Mouse (Mus musculus) intestine, embryonic 14.5 days (tissue): ENCODE results near the gene Hacd1. TPM values are rescaled to one million over a fixed set of nuclear protein-coding genes. Genes with fewer than 3 reads are reported as not detected.

Experiments used
- ATAC-seq: fragments of 200-750 bp; cut with Nextera tagmentation; replicated peaks from 2 replicates; pipeline ENCODE4 v1.8.0; 2017; ENCODE audit warnings: low read depth, moderate number of reproducible peaks, moderate TSS enrichment, moderate library complexity; ENCODE audit not compliant: low FRiP score, low TSS enrichment
- DNase-seq: peaks from one replicate; pipeline ENCODE4 v3.0.0-alpha.2; 2018; ENCODE audit warnings: low spot score
- H3K27ac ChIP-seq: fragments of 300-500 bp; sonication (generic); 2 replicates; pipeline ENCODE4 v1.5.1; 2014; ENCODE audit warnings: low read depth, mild to moderate bottlenecking, control low read depth
- H3K27me3 ChIP-seq: fragments of 300-500 bp; sonication (generic); replicated peaks from 2 replicates; pipeline ENCODE4 v1.6.1; 2014; ENCODE audit warnings: low read length, control low read depth; ENCODE audit not compliant: control insufficient read depth, insufficient read depth
- H3K36me3 ChIP-seq: fragments of 300-500 bp; sonication (generic); 2 replicates; pipeline ENCODE4 v1.6.1; 2014; ENCODE audit warnings: low read length, control low read depth; ENCODE audit not compliant: control insufficient read depth, insufficient read depth
- H3K4me1 ChIP-seq: fragments of 300-500 bp; sonication (generic); replicated peaks from 2 replicates; pipeline ENCODE4 v1.6.1; 2014; ENCODE audit warnings: low read length, control low read depth, mixed read lengths; ENCODE audit not compliant: control insufficient read depth, insufficient read depth
- H3K4me2 ChIP-seq: fragments of 300-500 bp; sonication (generic); 2 replicates; pipeline ENCODE4 v1.6.1; 2014; ENCODE audit warnings: low read length
- H3K4me3 ChIP-seq: fragments of 300-500 bp; sonication (generic); 2 replicates; pipeline ENCODE4 v1.5.1; 2014; ENCODE audit warnings: low read depth, low read length, control low read depth, mixed read lengths
- H3K9ac ChIP-seq: fragments of 300-500 bp; sonication (generic); 2 replicates; pipeline ENCODE4 v1.6.1; 2014; ENCODE audit warnings: mild to moderate bottlenecking, low read length
- H3K9me3 ChIP-seq: fragments of 300-500 bp; sonication (generic); 2 replicates; pipeline ENCODE4 v1.6.1; 2016; ENCODE audit warnings: low read length, control low read depth; ENCODE audit not compliant: control insufficient read depth
- WGBS: fragments of 180-500 bp; shearing (Covaris S2); extraction: QIAGEN DNeasy Blood & Tissue Kit; methylation state at CpG from one replicate; pipeline ENCODE4 v1.1.7; 2014; 5-methylcytosine and 5-hydroxymethylcytosine counted together
- polyA plus RNA-seq: library from polyadenylated mRNA; unstranded; fragments of >200 nt; fragmentation: Nextera tagmentation; extraction: Ambion mirVana; gene quantifications from 2 replicates; pipeline ENCODE4 v1.2.1, GENCODE M21; 2014

Hacd1 gene
- polyA plus RNA-seq, 1 experiment from 2014 or later: 135 TPM

GRCm38 (mm10) chr2:14048381-14048780, 7.6 kb downstream of the Hacd1 start:
- Histone ChIP-seq H3K27ac (no peak overlapping the region), H3K9ac (no peak overlapping the region), H3K4me3 (no peak overlapping the region), H3K9me3 (no peaks in the 10 kb centered on the region), H3K27me3 (no peaks in the 10 kb centered on the region), H3K4me1 (no peaks in the 10 kb centered on the region), H3K4me2 (no peak overlapping the region), H3K36me3 (no peaks in the 10 kb centered on the region)
- peak; percentile 77 for DNase-seq
- peak; percentile 68; the same call in 1 of the 2 replicates for ATAC-seq

DNA sequence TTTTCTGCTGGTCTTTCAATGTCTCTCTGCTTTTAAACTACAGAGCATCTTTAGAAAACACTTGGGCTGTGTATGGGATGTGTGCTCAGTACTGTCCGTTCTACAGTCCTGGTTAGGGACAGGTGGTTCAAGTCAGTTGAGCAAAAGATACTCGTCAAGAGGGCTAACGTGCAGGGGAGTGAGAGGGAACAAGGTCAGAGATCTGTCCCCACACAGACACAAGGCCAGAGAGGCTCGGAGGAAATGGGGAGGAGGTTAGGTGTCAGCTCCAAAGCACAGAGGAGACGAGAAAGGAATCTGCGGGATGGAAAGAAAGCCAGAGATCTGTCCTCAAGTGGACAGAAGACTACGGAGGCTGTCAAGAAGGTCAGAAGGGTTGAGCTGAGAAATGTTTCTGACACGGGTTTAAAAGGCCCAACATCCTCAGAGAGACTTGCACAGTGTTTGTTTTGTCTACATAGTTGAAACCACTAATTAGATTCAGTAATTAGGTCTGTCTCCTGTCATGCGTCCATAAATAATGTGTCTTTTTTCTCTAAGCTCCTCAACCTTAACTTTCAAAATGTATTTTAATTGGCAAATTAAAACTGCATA, 12.3 kb downstream of the Hacd1 start:
- no peak overlapping the region for H3K9ac ChIP-seq
- H3K9me3 ChIP-seq: no peaks in the 10 kb centered on the region
- no peak overlapping the region for H3K4me2 ChIP-seq
- no peaks in the 10 kb centered on the region for H3K4me1 ChIP-seq
- ATAC-seq: no peak
- H3K4me3 ChIP-seq: no peak overlapping the region
- H3K36me3 ChIP-seq: peaks cover 3% of the 10 kb centered on the region; the same call in 1 of the 2 replicates
- no peak overlapping the region for H3K27ac ChIP-seq
- 51% methylated on average over 9 of the region's 9 CpGs for WGBS
- no peak for DNase-seq
- no peaks in the 10 kb centered on the region for H3K27me3 ChIP-seq

DNA sequence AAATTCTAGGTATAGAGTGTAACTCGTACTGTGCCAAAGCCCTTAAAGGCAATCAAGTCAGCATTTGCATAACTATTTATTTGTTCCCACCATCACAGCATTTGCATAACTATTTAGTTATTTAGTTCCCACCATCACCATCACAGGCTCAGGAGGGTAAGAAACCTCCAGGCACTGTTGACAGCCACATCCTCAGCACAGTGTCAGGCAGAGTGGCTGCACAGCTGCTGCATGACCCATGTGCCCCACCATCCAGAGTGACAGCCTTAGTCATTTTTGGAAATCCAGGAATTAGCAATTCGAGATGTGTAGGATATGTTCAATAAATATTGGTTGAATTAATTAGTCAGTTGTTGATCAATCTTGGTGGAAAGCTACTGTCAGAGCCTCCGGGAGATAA, 12.9 kb downstream of the Hacd1 start:
- Histone ChIP-seq H3K4me2 (no peak overlapping the region), H3K9me3 (no peaks in the 10 kb centered on the region), H3K36me3 (peaks cover 3% of the 10 kb centered on the region; the same call in 1 of the 2 replicates), H3K4me3 (no peak overlapping the region), H3K27ac (no peak overlapping the region), H3K9ac (no peak overlapping the region), H3K4me1 (no peaks in the 10 kb centered on the region), H3K27me3 (no peaks in the 10 kb centered on the region)
- DNase-seq: no peak
- WGBS: 81% methylated on average over 3 of the region's 3 CpGs
- no peak for ATAC-seq

- no peaks in the 10 kb centered on the region for H3K27me3 ChIP-seq
These were observed 14.7 kb downstream of the Hacd1 start for GRCm38 (mm10) chr2:14041249-14041648.

GRCm38 (mm10) chr2:14019228-14019627, 36.7 kb downstream of the Hacd1 start:
- Histone ChIP-seq H3K9me3 (no peaks in the 10 kb centered on the region), H3K27ac (no peak overlapping the region), H3K4me3 (no peak overlapping the region), H3K4me1 (no peaks in the 10 kb centered on the region), H3K27me3 (no peaks in the 10 kb centered on the region), H3K4me2 (no peak overlapping the region), H3K36me3 (no peaks in the 10 kb centered on the region), H3K9ac (no peak overlapping the region)
- no peak for DNase-seq
- 97% methylated on average over 1 of the region's 1 CpGs for WGBS
- ATAC-seq: no peak

More at GRCm38 (mm10) chr2:14041249-14041648, 14.7 kb downstream of the Hacd1 start:
- 94% methylated on average over 2 of the region's 2 CpGs for WGBS
- Histone ChIP-seq H3K9me3 (no peaks in the 10 kb centered on the region), H3K9ac (no peak overlapping the region), H3K36me3 (peaks cover 3% of the 10 kb centered on the region; the same call in 1 of the 2 replicates), H3K27ac (no peak overlapping the region), H3K4me2 (no peak overlapping the region), H3K4me1 (no peaks in the 10 kb centered on the region), H3K4me3 (no peak overlapping the region)
- no peak for ATAC-seq
- no peak for DNase-seq

DNA sequence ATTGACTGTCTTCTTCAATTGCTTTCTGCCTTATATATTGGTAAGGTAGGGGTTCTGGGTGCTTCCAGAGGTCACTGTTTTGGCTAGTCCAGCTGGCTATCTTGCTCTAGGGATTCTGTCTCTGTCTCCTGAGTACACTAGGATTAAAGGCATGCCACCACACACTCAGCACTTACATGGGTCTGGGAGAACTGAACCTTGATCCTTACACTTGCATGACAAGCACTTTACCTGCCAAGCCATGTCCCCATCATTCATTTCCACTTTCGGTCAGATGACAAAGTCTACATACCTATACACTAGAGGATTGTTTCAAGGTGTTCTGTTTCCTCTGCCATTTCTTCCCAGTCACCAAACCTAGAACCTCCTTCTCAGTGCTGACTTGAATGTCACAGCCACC, 50.8 kb downstream of the Hacd1 start:
- H3K4me1 ChIP-seq: no peaks in the 10 kb centered on the region
- WGBS: 89% methylated on average over 1 of the region's 1 CpGs
- H3K9ac ChIP-seq: no peak overlapping the region
- no peaks in the 10 kb centered on the region for H3K27me3 ChIP-seq
- no peak overlapping the region for H3K4me2 ChIP-seq
- ATAC-seq: no peak
- DNase-seq: no peak
- H3K36me3 ChIP-seq: no peaks in the 10 kb centered on the region
- H3K27ac ChIP-seq: no peak overlapping the region
- H3K9me3 ChIP-seq: no peaks in the 10 kb centered on the region
- H3K4me3 ChIP-seq: no peak overlapping the region

DNA sequence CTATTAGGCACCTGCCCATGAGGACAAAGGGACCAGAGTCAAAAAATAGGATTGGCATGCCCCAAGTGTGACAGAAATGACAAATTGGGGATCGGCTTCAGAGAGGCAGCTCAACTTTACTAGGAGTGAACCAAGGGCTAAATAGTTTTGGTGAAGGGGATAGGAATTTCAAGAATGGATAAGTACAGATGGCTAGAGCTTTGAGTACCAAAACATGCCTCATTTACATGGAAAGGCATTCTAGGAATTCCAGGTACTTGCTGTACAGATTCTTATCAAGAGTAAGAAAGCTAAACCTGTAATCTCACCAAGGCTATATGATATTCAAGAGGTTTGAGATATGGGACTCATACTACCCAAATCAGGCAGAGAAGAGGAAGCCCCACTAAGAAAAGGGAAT, 95.8 kb downstream of the Hacd1 start:
- H3K27ac ChIP-seq: no peak overlapping the region
- ATAC-seq: no peak

DNA sequence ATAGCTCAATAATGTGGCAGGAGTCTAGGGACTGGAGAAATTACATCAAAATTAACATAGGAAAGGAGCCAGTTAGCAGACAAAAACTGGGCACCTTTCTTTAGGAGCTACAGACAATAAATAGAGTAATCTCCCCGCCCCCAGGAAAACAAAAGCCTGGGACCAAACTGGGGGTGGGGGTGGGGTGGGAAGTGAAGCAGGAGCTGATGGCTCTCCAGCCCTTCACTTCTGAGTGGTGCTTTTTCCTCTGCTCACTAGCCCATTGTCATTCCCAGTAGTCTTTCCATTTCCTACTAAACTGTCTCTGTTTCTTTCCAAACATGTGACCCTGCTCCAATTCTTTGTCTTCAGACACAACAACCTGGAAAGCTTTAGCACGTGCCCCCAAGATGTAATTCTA, 99.5 kb downstream of the Hacd1 start:
- 50% methylated on average over 2 of the region's 2 CpGs for WGBS
- no peak for ATAC-seq
- no peak for DNase-seq
- Histone ChIP-seq H3K27me3 (no peaks in the 10 kb centered on the region), H3K27ac (no peak overlapping the region), H3K4me3 (no peak overlapping the region), H3K9ac (no peak overlapping the region), H3K36me3 (no peaks in the 10 kb centered on the region), H3K9me3 (no peaks in the 10 kb centered on the region), H3K4me2 (no peak overlapping the region), H3K4me1 (no peaks in the 10 kb centered on the region)

More for the DNA sequence above, 95.8 kb downstream of the Hacd1 start:
- WGBS: 89% methylated on average over 1 of the region's 1 CpGs
- no peaks in the 10 kb centered on the region for H3K9me3 ChIP-seq
- no peak for DNase-seq
- H3K4me2 ChIP-seq: no peak overlapping the region
- no peak overlapping the region for H3K9ac ChIP-seq
- H3K36me3 ChIP-seq: no peaks in the 10 kb centered on the region
- H3K4me1 ChIP-seq: no peaks in the 10 kb centered on the region
- H3K27me3 ChIP-seq: no peaks in the 10 kb centered on the region
- no peak overlapping the region for H3K4me3 ChIP-seq

DNA sequence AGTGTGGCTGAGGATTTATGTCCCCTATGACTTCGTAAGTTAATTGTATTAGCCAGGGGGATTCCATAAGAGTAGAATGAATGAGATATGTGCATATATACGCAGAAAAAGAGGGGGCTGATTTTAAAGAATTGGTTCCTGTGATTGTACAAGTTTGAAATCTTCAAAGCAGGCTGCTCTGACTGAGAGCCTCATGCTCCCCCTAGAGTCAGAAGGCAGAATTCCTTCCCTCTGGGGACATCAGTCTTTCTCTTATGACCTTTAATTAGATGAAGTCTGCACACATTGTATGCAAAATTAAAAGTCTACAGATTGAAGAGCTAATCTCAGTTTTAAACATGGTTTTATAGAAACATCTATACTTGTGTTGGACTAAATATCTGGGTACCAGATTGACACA, 117.8 kb downstream of the Hacd1 start:
- WGBS: 46% methylated on average over 2 of the region's 2 CpGs
- no peak for DNase-seq
- no peak overlapping the region for H3K27ac ChIP-seq

More for the DNA sequence above, 117.8 kb downstream of the Hacd1 start:
- Histone ChIP-seq H3K4me1 (no peaks in the 10 kb centered on the region), H3K9ac (no peak overlapping the region), H3K27me3 (no peaks in the 10 kb centered on the region), H3K36me3 (no peaks in the 10 kb centered on the region), H3K4me2 (no peak overlapping the region), H3K9me3 (no peaks in the 10 kb centered on the region), H3K4me3 (no peak overlapping the region)
- ATAC-seq: no peak
